Mouse (Mus musculus) CH12.LX (cell line): ENCODE measurements around the gene Gm17655.

Source experiments
- BHLHE40 ChIP-seq: IDR thresholded peaks from 2 replicates; pipeline ENCODE4 v1.6.1; 2011; ENCODE audit warnings: mild to moderate bottlenecking, low read depth, low read length, improper control_type of control experiment
- CTCF ChIP-seq, 2 experiments: IDR thresholded peaks in 1 of 2; conservative IDR thresholded peaks in 1 of 2; 2 replicates each; pipeline ENCODE4 v1.5.1; 2011 to 2012; ENCODE audit warnings: low read depth in 2 of 2, low read length in 2 of 2, improper control_type of control experiment in 1 of 2, inconsistent platforms in 1 of 2, mild to moderate bottlenecking in 1 of 2, moderate library complexity in 1 of 2
- E2F4 ChIP-seq: IDR thresholded peaks from 2 replicates; pipeline ENCODE4 v1.6.1; 2011; ENCODE audit warnings: low read depth, low read length, improper control_type of control experiment; ENCODE audit not compliant: insufficient replicate concordance
- ELF1 ChIP-seq: IDR thresholded peaks from 2 replicates; pipeline ENCODE4 v1.6.1; 2014; ENCODE audit warnings: low read depth, mild to moderate bottlenecking, inconsistent platforms, low read length, improper control_type of control experiment
- GABPA ChIP-seq: IDR thresholded peaks from 2 replicates; pipeline ENCODE4 v1.6.1; 2012; ENCODE audit warnings: low read depth, low read length, improper control_type of control experiment, inconsistent platforms; ENCODE audit not compliant: insufficient replicate concordance
- KAT2A ChIP-seq: IDR thresholded peaks from 2 replicates; pipeline ENCODE4 v1.6.1; 2012; ENCODE audit warnings: low read length, improper control_type of control experiment, inconsistent platforms; ENCODE audit not compliant: insufficient replicate concordance
- MAX ChIP-seq: IDR thresholded peaks from 2 replicates; pipeline ENCODE4 v1.6.1; 2011; ENCODE audit warnings: low read length, improper control_type of control experiment
- MEF2A ChIP-seq: IDR thresholded peaks from 2 replicates; pipeline ENCODE4 v1.6.1; 2014; ENCODE audit warnings: low read depth, mild to moderate bottlenecking, inconsistent platforms, low read length, improper control_type of control experiment, borderline replicate concordance
- PAX5 ChIP-seq: IDR thresholded peaks from 2 replicates; pipeline ENCODE4 v1.6.1; 2012; ENCODE audit warnings: low read length, inconsistent platforms, mixed read lengths
- POLR2A ChIP-seq: IDR thresholded peaks from 2 replicates; pipeline ENCODE4 v1.6.1; 2011; ENCODE audit warnings: low read depth, mild to moderate bottlenecking, improper control_type of control experiment, low read length
- POLR2AphosphoS2 ChIP-seq: IDR thresholded peaks from 2 replicates; pipeline ENCODE4 v1.6.1; 2011; ENCODE audit warnings: low read depth, low read length, improper control_type of control experiment
- SMC3 ChIP-seq: IDR thresholded peaks from 2 replicates; pipeline ENCODE4 v1.6.1; 2011; ENCODE audit warnings: low read depth, low read length, improper control_type of control experiment
- USF1 ChIP-seq: IDR thresholded peaks from 2 replicates; pipeline ENCODE4 v1.6.1; 2014; ENCODE audit warnings: low read depth, mild to moderate bottlenecking, inconsistent platforms, low read length, improper control_type of control experiment
- ZNF384 ChIP-seq: IDR thresholded peaks from 2 replicates; pipeline ENCODE4 v1.6.1; 2012; ENCODE audit warnings: low read depth, low read length, improper control_type of control experiment, inconsistent platforms

GRCm38 (mm10) chr5:110103901-110104615 lies 31.7 kb upstream of the Gm17655 start:
- TF ChIP-seq BHLHE40 (no peak), POLR2AphosphoS2 (no peak), SMC3 (no peak), CTCF (conservative IDR thresholded peaks at IDR 0.05 in 1 of 2, IDR thresholded peaks at IDR 0.05 in 1 of 2; ENCODE audit: low read depth in 2 of 2, low read length in 2 of 2) (no peak), PAX5 (no peak), POLR2A (no peak), MEF2A (no peak), E2F4 (no peak), KAT2A (no peak), MAX (no peak), ZNF384 (no peak), USF1 (no peak), ELF1 (no peak), GABPA (no peak)
